Mouse (Mus musculus) thymus, adult 2 months (tissue): ENCODE measurements around the gene Atrnl1.

ENCODE experiments used
- CTCF ChIP-seq: fragments of 200-500 bp; IDR thresholded peaks from 2 replicates; pipeline ENCODE4 v1.5.1; 2012; ENCODE audit warnings: mild to moderate bottlenecking, control low read depth, low read length, moderate library complexity, borderline replicate concordance; ENCODE audit not compliant: control insufficient read depth, poor library complexity, insufficient read depth; ENCODE audit errors: extremely low read depth
- POLR2A ChIP-seq: fragments of 200-500 bp; IDR thresholded peaks from 2 replicates; pipeline ENCODE4 v1.6.1; 2012; ENCODE audit warnings: mild to moderate bottlenecking, low read length, control low read depth, moderate library complexity; ENCODE audit not compliant: control insufficient read depth, poor library complexity, insufficient read depth; ENCODE audit errors: extremely low read depth

DNA sequence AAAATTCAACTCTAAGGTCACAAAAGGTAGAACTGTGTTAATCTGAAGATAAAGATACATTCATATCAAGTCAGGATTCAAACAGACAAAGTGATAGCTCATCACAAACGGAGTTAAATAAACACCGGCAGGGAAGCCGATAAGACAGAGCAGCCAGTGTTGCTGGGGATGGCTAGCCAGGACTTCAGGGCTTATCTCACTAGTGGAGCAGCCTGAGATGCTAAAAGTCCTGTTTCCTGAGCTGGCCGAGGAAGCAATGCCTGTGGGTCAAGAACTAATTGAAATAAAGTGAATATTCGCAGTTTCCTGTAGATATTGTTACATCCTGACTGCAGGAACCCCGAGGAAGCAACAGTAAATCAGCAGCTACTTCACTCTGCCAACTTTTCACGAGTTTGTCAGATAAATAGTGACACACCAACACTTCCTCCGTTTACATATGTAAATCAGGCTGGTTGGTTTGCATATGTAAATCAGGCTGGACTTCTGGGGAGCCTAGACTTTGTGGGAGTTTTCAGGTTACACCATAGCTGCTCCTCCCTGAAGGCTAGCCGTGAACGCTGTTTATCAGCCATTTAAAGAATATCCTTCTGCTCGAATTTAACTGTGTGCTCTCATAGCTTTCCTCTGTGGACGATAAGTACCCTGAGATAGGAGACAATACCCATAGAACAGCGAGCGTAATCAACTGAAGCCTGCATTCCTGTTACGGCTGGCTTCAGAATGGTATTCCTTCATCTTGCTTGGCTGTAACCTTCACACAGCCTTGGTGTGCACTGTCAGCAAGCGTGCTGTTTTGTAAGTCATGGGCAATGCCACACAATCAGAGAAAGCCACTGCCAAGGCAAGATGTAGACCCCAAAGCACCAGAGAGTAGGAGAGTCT is 453.5 kb downstream of the Atrnl1 start:
- TF ChIP-seq CTCF (no peak), POLR2A (no peak)
